Mouse (Mus musculus) adrenal gland, postnatal 36 days (tissue): ENCODE measurements around the gene C1qtnf12. TPM values are rescaled to one million over a fixed set of nuclear protein-coding genes. Genes with fewer than 3 reads are reported as not detected.

ENCODE experiments used
- DNase-seq, 2 experiments: peaks; one replicate each; pipeline ENCODE4 v3.0.0; 2021; ENCODE audit warnings: mixed read lengths in 1 of 2
- long read RNA-seq, 2 experiments: library from polyadenylated mRNA; stranded (forward); transcript quantifications; one replicate each; pipeline ENCODE4 v2.0.0; 2021; ENCODE audit warnings: borderline sequencing depth in 2 of 2
- total RNA-seq, 2 experiments: library from RNA; stranded (reverse); gene quantifications; 2 replicates each; pipeline ENCODE4 v1.2.3; 2021

The C1qtnf12 gene
- 10 to 100 TPM; 43.5 to 89.3 TPM for total RNA-seq
- long read RNA-seq, experiment 1, transcript C1qtnf12-201 (8 exons, 1,315 nt) = major isoform, 103 of 131 reads
- long read RNA-seq, experiment 1, partial matches to known transcripts = 21 of 131 reads
- long read RNA-seq, experiment 1, other reads (novel, unspliced or antisense) = 7 of 131 reads
- long read RNA-seq, experiment 2, transcript C1qtnf12-201 (8 exons, 1,315 nt) = major isoform, 45 of 56 reads
- long read RNA-seq, experiment 2, partial matches to known transcripts = 9 of 56 reads
- long read RNA-seq, experiment 2, other reads (novel, unspliced or antisense) = 2 of 56 reads

- DNase-seq = peak; percentile 66 to 71
Measured at GRCm38 (mm10) chr4:155962167-155962971, at the start of gene C1qtnf12. C1qtnf12 (plus strand) TSS chr4:155962318.

DNA sequence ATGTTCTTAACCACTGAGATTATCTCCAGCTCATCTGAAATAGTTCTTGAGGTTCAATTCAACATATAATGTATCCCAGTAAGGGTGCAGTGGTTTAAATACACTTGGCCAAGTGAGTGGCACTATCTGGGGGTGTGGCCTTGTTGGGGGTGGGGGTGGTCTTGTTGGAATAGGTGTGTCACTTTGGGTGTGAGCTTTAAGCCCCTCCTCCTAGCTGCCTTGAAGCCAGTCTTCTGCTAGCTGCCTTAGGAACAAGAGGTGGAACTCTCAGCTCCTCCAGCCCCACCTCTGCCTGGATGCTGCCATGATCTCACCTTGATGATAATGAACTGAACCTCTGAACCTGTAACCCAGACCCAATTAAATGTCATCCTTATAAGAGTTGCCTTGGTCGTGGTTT is 30.1 kb upstream of the C1qtnf12 start:
- no peak for DNase-seq

DNA sequence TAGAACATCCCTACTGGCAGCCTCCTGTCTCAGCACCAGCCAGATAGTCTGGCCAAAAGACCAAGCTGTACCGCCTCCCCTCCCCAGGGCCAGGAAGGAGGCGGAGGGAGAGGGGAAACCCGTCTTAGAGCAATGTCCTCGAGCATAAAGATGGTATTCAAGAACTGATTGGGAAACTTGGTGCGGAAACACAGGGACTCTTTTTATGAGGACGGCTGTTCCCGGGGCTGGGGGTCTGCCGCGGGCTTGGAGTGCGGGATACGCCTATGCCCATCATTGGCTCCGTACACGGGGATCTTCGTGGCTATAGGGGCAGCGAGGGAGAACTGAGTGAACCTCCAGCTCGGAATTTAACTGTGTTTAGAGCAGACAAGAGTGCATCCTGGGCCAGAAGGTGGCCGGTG is 19.1 kb upstream of the C1qtnf12 start:
- peak; percentile 14 to 42 for DNase-seq

- peak; percentile 95 to 97 for DNase-seq
Measured at GRCm38 (mm10) chr4:155943534-155944249, 18.4 kb upstream of the C1qtnf12 start, which contains the start of gene Ube2j2. Ube2j2 (plus strand) TSS chr4:155943831.

GRCm38 (mm10) chr4:155944271-155944670 is 17.8 kb upstream of the C1qtnf12 start:
- DNase-seq = peak; percentile 14 to 26

GRCm38 (mm10) chr4:155947094-155947493 is 15.0 kb upstream of the C1qtnf12 start:
- no peak for DNase-seq

DNA sequence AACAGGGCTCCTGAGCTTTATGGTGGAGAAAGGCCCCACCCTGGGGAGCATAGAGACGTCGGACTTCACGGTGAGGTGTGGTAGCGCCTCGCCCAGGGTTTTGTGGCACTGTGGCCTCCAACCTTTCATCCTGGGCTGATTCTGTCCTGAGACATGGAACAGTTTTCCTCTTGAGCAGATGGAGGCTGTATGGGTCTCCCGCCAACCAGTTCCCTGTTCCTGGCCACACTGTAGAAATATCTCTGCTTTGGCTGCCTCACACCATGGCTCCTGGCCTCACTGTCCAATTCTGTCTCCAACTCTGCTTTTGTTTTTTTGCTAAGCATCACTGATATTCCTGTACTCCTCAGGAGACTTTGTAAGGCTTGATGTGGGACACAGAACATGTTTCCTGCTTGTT is 6.6 kb upstream of the C1qtnf12 start:
- no peak for DNase-seq

GRCm38 (mm10) chr4:155959275-155959674 is 2.8 kb upstream of the C1qtnf12 start:
- peak; percentile 82 for DNase-seq

- DNase-seq = peak; percentile 11 to 12
Measured at GRCm38 (mm10) chr4:155963106-155963505, 988 bp downstream of the C1qtnf12 start.

GRCm38 (mm10) chr4:155964396-155964795 is 2.3 kb downstream of the C1qtnf12 start:
- no peak for DNase-seq

DNA sequence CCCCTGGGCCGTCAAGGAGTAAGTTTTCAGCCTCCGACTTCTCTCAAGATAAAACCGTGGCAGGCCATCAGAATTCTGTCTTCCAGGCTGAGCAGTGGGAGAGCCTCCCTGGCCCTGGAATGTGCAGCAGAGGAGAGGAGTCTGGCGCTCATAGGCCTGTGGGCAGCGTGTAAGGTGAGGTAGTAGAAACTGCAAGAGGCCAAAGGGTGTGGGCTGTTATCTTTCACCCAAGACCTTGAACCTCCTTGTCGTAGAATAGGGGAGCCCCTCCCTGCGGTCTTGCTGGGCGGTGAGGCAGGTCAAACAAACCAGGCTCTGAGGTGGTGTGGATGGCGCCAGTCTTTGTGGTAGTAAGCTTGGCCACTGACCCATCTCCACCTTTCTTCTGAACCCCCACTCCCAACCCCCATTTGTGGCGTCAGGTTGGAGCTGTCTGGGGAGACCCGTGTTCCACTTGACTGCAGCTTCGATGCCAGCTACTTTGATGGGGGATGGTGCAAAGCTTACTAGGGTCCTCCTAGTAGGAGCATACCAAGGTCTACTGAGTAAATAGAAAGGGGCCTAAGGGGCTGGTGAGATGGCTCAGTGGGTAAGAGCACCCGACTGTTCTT is 7.0 kb downstream of the C1qtnf12 start:
- no peak for DNase-seq

- no peak for DNase-seq
Measured at GRCm38 (mm10) chr4:155970286-155970685, 8.2 kb downstream of the C1qtnf12 start.

GRCm38 (mm10) chr4:155972651-155973050 is 10.5 kb downstream of the C1qtnf12 start:
- DNase-seq = no peak

- DNase-seq = no peak
Measured at GRCm38 (mm10) chr4:155973239-155973638, 11.1 kb downstream of the C1qtnf12 start.

DNA sequence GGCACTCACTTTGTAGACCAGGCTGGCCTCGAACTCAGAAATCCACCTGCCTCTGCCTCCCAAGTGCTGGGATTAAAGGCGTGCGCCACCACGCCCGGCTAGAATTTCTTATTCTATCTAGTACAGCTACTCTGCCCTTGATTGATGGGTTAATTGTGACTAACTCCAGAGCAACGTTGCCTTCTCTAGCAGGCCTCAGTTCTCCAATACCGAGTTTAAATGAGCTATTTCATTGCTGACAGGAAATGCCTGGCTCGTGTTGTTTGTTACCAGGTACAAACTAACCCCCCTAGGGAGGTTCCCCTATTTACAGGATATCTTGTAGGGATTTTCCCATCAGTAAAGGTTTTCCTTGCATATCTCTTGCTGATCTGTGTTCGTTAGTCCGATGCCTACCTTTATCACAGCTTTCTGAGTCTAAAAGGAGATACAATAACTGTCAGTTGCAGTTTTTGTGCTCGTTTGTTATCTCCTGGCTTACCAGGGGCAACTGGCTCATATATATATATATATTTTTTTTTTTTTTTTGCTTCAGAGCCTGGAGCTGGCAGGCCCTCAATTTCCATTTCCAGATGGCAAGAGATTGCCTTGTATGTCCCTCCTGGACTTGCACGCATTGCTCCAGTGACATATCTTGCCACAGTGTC is 19.4 kb downstream of the C1qtnf12 start:
- no peak for DNase-seq

GRCm38 (mm10) chr4:155983788-155984187 is 21.7 kb downstream of the C1qtnf12 start:
- no peak for DNase-seq

- no peak for DNase-seq
Measured at GRCm38 (mm10) chr4:155991211-155991907, 29.2 kb downstream of the C1qtnf12 start.

GRCm38 (mm10) chr4:155991908-155992230 is 29.8 kb downstream of the C1qtnf12 start:
- no peak for DNase-seq

DNA sequence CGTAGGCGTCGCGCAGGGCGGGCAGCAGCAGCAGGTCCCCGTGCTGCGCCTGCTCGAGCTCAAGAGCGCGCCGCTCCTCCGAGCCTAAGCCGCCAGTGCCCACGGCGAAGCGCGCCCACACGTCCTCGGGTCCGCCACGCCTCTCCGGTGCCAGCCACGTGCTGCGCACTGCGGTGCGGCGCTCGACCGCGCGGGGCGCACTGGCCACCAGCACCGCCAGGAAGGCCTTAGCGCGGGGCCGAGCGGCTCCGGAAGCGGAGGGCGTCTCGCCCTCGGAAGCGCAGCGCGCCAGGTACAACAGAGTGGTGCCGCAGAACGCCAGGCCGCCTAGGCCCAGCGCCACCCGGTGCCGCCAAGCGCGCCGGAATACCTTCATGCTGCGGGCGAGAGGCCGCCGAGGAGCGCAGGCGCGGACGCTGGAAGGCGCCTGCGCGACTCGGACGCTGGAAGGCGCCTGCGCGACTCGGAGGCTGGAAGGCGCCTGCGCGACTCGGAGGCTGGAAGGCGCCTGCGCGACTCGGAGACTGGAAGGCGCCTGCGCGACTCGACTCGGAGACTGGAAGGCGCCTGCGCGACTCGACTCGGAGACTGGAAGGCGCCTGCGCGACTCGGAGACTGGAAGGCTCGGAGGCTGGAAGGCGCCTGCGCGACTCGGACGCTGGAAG is 30.3 kb downstream of the C1qtnf12 start, which contains the start of the genes B3galt6 and Sdf4:
TSS of gene B3galt6 (minus strand) at position 409 of the 665 bp plus-strand sequence.
TSS of gene Sdf4 (plus strand) at position 632 of the 665 bp plus-strand sequence.
- DNase-seq = peak; percentile 84 to 89

DNA sequence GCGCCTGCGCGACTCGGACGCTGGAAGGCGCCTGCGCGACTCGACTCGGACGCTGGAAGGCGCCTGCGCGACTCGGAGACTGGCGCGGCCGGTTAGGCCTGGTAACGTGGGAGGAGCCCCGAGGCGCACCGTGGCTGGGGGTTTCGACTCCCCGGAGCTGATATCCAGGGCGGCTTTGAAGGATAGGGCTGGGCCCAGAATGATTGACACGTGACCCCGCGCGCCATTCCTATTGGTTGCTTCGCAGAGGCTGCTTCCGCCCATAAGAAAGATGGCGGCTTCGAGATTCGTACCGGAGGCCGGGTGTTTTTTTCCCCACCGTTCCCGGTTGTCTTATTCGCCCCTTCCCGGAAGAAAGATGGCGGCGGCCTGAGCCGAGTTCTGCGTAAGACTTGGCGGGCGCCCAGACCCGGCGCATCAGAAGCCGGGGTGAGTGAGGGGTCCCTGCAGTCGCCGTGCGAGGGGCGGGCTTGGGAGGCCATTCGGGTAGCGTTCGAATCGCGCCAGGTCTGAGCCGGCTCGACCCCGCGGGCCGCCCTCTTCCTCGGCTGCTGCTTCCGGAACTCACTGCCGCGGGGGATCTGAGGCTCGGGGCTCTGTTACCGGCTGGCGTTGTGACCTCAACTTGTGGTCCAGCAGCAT is 30.9 kb downstream of the C1qtnf12 start:
- DNase-seq = peak; percentile 95
